Mouse (Mus musculus): ENCODE data around the gene Olfr1057.
"Not testable (repeated sequence)": the region's sequence is repeated elsewhere in the genome, so short reads cannot be mapped to it uniquely, and the experiment has no call there.

Olfr1057 gene

DNA sequence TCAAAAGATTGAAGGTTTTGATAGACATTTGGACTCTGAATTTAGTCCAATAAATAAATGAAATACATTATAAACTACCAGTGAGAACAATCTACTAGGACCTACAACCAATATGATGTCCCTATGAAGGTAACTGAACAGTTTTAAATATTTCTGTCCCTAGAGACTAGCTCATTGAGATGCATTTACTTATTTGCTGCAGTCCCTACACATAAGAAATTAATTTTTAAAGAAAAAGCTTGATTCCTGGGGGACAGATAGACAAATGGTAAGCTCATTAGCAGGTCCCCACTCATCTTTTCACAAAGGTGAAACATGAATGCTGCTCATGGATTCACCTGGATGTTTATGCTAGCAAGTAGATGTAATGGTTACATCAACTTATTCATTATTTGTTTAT lies at the start of gene Olfr1057:
TSS of gene Olfr1057 (minus strand) at position 101 of the 400 bp plus-strand sequence.
- CTCF ChIA-PET: no interaction called here

DNA sequence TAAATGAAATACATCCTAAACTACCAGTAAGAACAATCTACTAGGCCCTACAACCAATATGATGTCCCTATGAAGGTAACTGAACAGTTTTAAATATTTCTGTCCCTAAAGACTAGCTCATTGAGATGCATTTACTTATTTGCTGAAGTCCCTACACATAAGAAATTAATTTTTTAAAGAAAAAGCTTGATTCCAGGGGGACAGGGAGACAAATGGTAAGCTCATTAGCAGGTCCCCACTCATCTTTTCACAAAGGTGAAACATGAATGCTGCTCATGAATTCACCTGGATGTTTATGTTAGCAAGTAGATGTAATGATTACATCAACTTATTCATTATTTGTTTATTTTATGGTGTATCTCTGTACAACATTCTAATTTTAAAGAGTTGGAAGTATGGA lies 48.5 kb upstream of the Olfr1057 start, which contains the start of gene Olfr1062:
TSS of gene Olfr1062 (minus strand) at position 101 of the 400 bp plus-strand sequence.
- CTCF ChIA-PET: not testable (repeated sequence)

DNA sequence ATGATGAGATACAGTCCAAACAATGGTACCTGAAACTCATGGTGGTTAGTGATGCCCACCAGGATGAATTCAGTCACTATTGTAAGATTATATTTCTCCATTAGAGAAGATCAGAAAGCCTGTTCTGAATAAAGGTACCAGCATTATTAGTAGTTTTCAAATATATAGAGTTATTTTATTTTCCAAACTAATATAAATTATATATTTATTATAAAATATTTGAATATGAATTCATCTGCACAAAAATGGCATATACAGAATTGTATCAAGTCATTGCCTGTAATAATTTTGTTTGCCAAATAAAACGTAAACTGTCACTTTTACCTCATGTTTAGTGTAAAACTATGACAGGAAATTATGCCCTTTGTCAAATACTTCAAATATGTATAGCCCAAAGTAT lies 35.8 kb upstream of the Olfr1057 start, which contains the start of gene Olfr1061:
TSS of gene Olfr1061 (minus strand) at position 101 of the 400 bp plus-strand sequence.
- CTCF ChIA-PET: no interaction called here

GRCm38 (mm10) chr2:86395114-86395513 lies 16.9 kb upstream of the Olfr1057 start:
- CTCF ChIA-PET: no interaction called here

DNA sequence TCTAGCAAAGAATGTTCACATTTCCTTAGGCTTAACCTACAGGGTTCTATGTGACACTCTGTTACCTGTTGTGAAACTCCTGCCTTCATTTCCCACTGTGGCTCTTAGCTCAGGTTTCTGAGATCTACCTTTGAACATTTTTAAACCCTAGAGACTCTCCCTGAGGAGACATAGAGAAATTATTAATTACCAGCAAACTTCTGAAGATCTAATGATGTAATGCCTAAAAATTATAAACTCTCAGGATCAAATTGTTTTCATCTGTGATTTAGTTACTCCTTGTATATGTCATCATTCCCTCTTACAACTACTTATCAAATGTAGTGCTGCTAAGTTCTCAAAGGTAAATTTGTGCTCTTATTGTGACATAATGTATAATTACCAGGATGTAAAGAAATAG lies 10.3 kb upstream of the Olfr1057 start, which contains the start of gene Olfr1058:
TSS of gene Olfr1058 (minus strand) at position 101 of the 400 bp plus-strand sequence.
- CTCF ChIA-PET: not testable (repeated sequence)

DNA sequence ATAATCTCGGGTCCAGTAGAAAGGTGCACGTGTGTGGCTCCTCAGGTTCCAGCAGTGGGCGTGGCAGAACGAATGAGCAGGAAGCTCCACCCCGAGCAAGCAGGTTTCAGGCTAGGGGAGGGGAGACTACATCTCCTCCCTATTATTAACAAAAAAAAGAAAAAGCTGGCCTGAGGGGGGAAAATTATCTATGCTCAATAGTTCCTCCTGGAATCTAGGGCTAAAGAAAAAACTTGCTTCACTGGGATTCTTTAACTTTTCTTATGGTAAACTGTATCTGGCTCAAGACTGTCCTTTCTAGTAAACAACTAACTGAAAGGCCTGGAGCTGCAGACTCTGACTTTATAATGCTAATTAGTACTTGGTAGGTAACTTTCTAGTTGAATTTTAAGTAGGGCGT lies 11.9 kb downstream of the Olfr1057 start:
- CTCF ChIA-PET: not testable (repeated sequence)

DNA sequence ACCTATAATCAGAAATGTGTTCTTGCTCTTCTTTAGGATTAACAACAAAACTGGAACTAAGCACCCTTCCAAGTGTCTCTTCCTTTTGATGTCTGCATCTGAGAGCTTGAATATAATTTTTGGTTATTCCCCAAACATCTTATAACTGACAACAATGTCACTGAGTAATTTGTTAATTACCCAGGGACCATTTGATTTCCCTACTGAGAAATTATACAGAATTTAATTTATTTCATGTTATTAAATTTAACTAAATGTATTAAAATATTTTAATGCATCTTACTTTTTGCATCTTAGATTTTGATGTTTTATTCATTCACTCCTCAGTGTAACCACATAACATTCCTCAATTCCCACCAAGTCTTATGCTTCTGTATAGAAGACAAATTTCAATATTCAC lies 15.8 kb downstream of the Olfr1057 start, which contains the start of gene Olfr1056:
TSS of gene Olfr1056 (minus strand) at position 101 of the 400 bp plus-strand sequence.
- CTCF ChIA-PET: no interaction called here

GRCm38 (mm10) chr2:86351751-86352150 lies 26.4 kb downstream of the Olfr1057 start:
- CTCF ChIA-PET: interaction anchor here (0.7 kb wide), 1 partner anchor 274 kb away, joined by 3 read pairs; no protein-coding TSS in a partner anchor

DNA sequence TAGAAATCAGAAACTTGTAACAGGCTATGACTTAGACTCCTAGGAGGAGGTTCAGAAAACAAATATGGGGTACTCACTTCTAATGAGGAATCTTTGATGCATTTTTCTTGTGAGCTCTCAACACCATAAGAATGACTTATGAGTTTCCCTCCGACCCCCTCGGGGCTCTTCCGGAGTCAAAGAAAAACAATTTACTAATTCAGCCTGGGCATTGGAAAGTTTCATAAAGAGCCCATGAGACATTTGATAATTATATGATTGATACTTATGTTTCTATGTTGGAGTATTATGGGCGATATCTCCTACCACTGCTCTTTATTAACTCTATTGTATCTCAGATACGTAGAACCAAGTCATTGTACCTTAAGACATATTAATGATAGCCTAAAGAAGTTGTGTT lies 28.0 kb downstream of the Olfr1057 start, which contains the start of gene Olfr1055:
TSS of gene Olfr1055 (minus strand) at position 101 of the 400 bp plus-strand sequence.
- CTCF ChIA-PET: interaction anchor here (0.7 kb wide), 1 partner anchor 1391 kb away, joined by 5 read pairs; no protein-coding TSS in a partner anchor

DNA sequence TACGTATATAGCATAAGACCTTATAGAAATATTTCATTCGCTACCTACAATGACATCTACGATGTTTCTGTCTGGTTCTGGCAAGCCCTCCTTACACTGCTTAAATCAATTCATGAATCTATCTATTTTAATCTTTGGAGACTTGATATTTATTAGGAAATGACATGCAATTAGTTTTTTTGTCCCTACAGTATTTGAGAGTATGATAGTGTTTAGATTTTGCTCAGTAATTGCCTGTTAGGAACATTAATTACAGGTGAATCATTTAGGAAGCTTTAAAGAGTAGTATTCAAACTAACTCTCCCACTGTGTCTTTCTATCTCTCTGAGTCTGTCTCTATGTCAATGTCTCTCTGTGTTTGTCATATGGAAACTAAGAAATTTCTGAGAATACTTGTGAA lies 42.9 kb downstream of the Olfr1057 start, which contains the start of gene Olfr1054:
TSS of gene Olfr1054 (minus strand) at position 101 of the 400 bp plus-strand sequence.
- CTCF ChIA-PET: no interaction called here

All from spleen, embryonic (tissue).